Mouse (Mus musculus): ENCODE results near the gene Igsf21. TPM values are rescaled to one million over a fixed set of nuclear protein-coding genes. Genes with fewer than 3 reads are reported as not detected.

Gene Igsf21
- polyA plus RNA-seq, 1 experiment: not detected

DNA sequence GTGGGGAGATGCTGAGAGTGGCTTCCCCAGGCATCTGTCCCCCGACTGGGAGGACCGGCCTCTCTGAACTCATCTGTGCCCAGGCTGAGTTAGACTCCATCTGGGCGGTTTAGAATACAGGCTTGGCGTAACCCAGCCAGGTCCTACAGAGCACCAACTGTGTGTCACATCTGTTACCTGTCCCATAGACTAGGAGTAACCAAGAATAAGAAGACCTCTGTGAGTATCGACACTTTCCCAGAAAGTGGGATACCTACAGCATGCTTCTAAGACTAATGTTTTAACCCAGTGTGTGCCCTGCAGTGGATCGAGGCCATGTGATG, 137.0 kb downstream of the Igsf21 start:
- Histone ChIP-seq H3K4me2 (ENCODE audit: low read depth) (no peak overlapping the region), H3K4me3 (no peak overlapping the region), H3K27me3 (ENCODE audit: control insufficient read depth, insufficient read depth, insufficient read length) (no peaks in the 10 kb centered on the region), H3K36me3 (ENCODE audit: control insufficient read depth, insufficient read depth) (no peaks in the 10 kb centered on the region), H3K79me2 (ENCODE audit: control insufficient read depth, insufficient read depth) (no peaks in the 10 kb centered on the region), H3ac (ENCODE audit: control insufficient read depth, insufficient read length) (no peak overlapping the region)
- TF ChIP-seq E2F4 (IDR thresholded peaks at IDR 0.05; ENCODE audit: insufficient read depth) (no peak), MYOG (IDR thresholded peaks at IDR 0.05; ENCODE audit: control insufficient read depth in 1 of 3, insufficient read depth in 1 of 3, insufficient read length in 2 of 3, low read depth in 2 of 3) (no peak), MAX (IDR thresholded peaks at IDR 0.05; ENCODE audit: low read depth) (no peak), CEBPB (IDR thresholded peaks at IDR 0.05; ENCODE audit: insufficient read depth, poor library complexity, severe bottlenecking) (no peak), REST (IDR thresholded peaks at IDR 0.05; ENCODE audit: insufficient read depth, insufficient read length) (no peak), MYOD1 (IDR thresholded peaks at IDR 0.05; ENCODE audit: control insufficient read depth in 1 of 3, insufficient read length in 2 of 3, low read depth in 2 of 3) (no peak), USF1 (IDR thresholded peaks at IDR 0.05; ENCODE audit: low read depth) (no peak), POLR2A (IDR thresholded peaks at IDR 0.05; ENCODE audit: insufficient read length, low read depth) (no peak), SRF (IDR thresholded peaks at IDR 0.05; ENCODE audit: control insufficient read depth, insufficient read length, low read depth) (no peak), TCF3 (IDR thresholded peaks at IDR 0.05; ENCODE audit: insufficient read length, low read depth) (no peak), POLR2AphosphoS2 (IDR thresholded peaks at IDR 0.05; ENCODE audit: insufficient read length, low read depth) (no peak), TCF12 (IDR thresholded peaks at IDR 0.05; ENCODE audit: insufficient read depth, poor library complexity, severe bottlenecking) (no peak)

DNA sequence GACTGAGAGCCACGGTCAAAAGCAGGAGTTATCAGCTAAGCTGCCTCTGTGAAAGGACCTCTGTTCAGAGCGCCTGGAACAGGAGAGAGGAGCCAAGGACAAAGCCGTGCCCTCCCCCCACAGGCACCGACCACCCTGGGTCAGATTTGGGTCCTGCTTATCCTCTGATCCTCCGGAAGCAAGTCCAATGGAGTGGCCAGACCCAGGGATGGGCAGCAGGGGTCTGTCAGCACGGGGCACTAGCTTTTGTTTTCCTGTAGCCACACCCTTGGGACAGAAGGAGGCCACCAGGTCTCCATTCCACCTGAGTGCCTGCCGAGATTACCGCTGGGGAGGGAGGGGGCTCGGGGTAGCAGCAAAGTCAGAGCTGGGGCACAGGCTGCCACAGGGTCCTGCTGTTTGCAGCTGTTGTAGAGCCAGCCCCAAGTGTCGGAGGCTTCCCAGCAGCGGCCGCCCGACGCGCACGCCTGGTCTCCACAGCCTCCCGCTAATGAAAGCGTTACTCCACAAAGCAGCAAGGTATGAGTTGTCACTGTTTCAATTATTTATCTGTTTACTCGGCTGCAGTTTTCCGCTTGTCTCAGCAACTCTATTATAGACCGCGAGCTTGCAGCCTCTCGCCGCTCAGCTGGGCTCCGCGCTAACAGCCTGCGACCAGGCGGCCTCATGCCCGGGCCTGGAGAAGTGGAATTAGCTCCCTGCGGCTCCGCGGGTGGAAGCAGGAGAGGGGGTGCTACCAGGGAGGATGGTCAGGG, 137.5 kb downstream of the Igsf21 start:
- TF ChIP-seq TCF12 (IDR thresholded peaks at IDR 0.05; ENCODE audit: insufficient read depth, poor library complexity, severe bottlenecking) (no peak), E2F4 (IDR thresholded peaks at IDR 0.05; ENCODE audit: insufficient read depth) (no peak), TCF3 (IDR thresholded peaks at IDR 0.05; ENCODE audit: insufficient read length, low read depth) (no peak), MYOG (IDR thresholded peaks at IDR 0.05; ENCODE audit: control insufficient read depth in 1 of 3, insufficient read depth in 1 of 3, insufficient read length in 2 of 3, low read depth in 2 of 3) (no peak), MYOD1 (IDR thresholded peaks at IDR 0.05; ENCODE audit: control insufficient read depth in 1 of 3, insufficient read length in 2 of 3, low read depth in 2 of 3) (no peak), REST (IDR thresholded peaks at IDR 0.05; ENCODE audit: insufficient read depth, insufficient read length) (no peak), MAX (IDR thresholded peaks at IDR 0.05; ENCODE audit: low read depth) (no peak)
- Histone ChIP-seq H3K36me3 (ENCODE audit: control insufficient read depth, insufficient read depth) (no peaks in the 10 kb centered on the region), H3K27me3 (ENCODE audit: control insufficient read depth, insufficient read depth, insufficient read length) (no peaks in the 10 kb centered on the region), H3K79me2 (ENCODE audit: control insufficient read depth, insufficient read depth) (no peaks in the 10 kb centered on the region), H3K4me3 (no peak overlapping the region), H3ac (ENCODE audit: control insufficient read depth, insufficient read length) (no peak overlapping the region), H3K4me2 (ENCODE audit: low read depth) (no peak overlapping the region)

DNA sequence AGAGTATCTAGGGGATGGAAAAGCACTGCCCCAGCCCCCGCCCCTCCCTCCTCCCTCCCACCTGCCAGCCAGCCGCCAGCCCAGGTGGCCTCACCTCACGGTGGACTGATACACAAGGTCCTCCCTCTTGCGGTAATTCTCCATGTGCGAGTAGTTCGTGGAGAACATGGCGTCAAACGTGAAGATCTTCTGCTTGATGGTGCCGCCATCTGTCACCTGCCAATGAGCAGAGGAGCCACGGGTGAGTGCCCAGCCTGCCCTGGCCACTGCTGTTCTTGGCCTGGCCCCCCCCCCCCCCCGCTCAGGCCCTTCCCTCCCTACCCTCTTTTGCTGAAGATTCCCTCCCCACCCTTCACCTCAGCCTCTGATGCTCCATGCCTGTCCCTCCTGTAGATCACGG, 139.4 kb downstream of the Igsf21 start:
- no peak overlapping the region for H3K4me2 ChIP-seq (ENCODE audit: low read depth)
- TF ChIP-seq REST (IDR thresholded peaks at IDR 0.05; ENCODE audit: insufficient read depth, insufficient read length) (no peak), POLR2AphosphoS2 (IDR thresholded peaks at IDR 0.05; ENCODE audit: insufficient read length, low read depth) (no peak), MYOD1 (IDR thresholded peaks at IDR 0.05; ENCODE audit: control insufficient read depth in 1 of 3, insufficient read length in 2 of 3, low read depth in 2 of 3) (no peak), TCF3 (IDR thresholded peaks at IDR 0.05; ENCODE audit: insufficient read length, low read depth) (no peak), POLR2A (IDR thresholded peaks at IDR 0.05; ENCODE audit: insufficient read length, low read depth) (no peak), CEBPB (IDR thresholded peaks at IDR 0.05; ENCODE audit: insufficient read depth, poor library complexity, severe bottlenecking) (no peak), USF1 (IDR thresholded peaks at IDR 0.05; ENCODE audit: low read depth) (no peak), E2F4 (IDR thresholded peaks at IDR 0.05; ENCODE audit: insufficient read depth) (no peak), SRF (IDR thresholded peaks at IDR 0.05; ENCODE audit: control insufficient read depth, insufficient read length, low read depth) (no peak), MYOG (IDR thresholded peaks at IDR 0.05; ENCODE audit: control insufficient read depth in 1 of 3, insufficient read depth in 1 of 3, insufficient read length in 2 of 3, low read depth in 2 of 3) (no peak), TCF12 (IDR thresholded peaks at IDR 0.05; ENCODE audit: insufficient read depth, poor library complexity, severe bottlenecking) (no peak), MAX (IDR thresholded peaks at IDR 0.05; ENCODE audit: low read depth) (no peak)
- H3ac ChIP-seq (ENCODE audit: control insufficient read depth, insufficient read length): no peak overlapping the region
- no peaks in the 10 kb centered on the region for H3K27me3 ChIP-seq (ENCODE audit: control insufficient read depth, insufficient read depth, insufficient read length)
- H3K79me2 ChIP-seq (ENCODE audit: control insufficient read depth, insufficient read depth): no peaks in the 10 kb centered on the region
- no peak overlapping the region for H3K4me3 ChIP-seq
- no peaks in the 10 kb centered on the region for H3K36me3 ChIP-seq (ENCODE audit: control insufficient read depth, insufficient read depth)

DNA sequence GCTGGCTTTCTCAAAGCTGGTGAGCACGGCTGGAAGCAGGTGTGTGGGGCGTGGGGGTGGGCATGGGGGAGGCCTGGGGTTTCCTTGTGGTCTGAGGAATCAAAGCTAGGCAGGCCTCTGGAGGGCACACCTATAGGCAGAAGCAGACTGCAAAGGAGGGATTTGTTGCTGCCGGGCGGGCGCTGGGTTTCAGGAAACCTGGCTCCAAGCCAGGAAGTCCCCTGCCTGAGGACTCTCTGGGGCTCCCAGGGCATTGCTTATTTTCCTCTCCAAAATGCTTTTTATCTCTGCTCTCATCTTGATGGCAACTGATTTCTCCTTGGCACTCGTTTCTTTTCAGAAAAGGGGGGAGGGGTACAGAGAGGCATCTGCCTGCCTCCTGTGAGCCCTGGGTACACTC, 141.8 kb downstream of the Igsf21 start:
- TF ChIP-seq TCF3 (IDR thresholded peaks at IDR 0.05; ENCODE audit: insufficient read length, low read depth) (no peak), POLR2AphosphoS2 (IDR thresholded peaks at IDR 0.05; ENCODE audit: insufficient read length, low read depth) (no peak), REST (IDR thresholded peaks at IDR 0.05; ENCODE audit: insufficient read depth, insufficient read length) (no peak), CEBPB (IDR thresholded peaks at IDR 0.05; ENCODE audit: insufficient read depth, poor library complexity, severe bottlenecking) (no peak), E2F4 (IDR thresholded peaks at IDR 0.05; ENCODE audit: insufficient read depth) (no peak)
- no peaks in the 10 kb centered on the region for H3K79me2 ChIP-seq (ENCODE audit: control insufficient read depth, insufficient read depth)
- no peaks in the 10 kb centered on the region for H3K27me3 ChIP-seq (ENCODE audit: control insufficient read depth, insufficient read depth, insufficient read length)
- H3K4me3 ChIP-seq: no peak overlapping the region
- no peaks in the 10 kb centered on the region for H3K36me3 ChIP-seq (ENCODE audit: control insufficient read depth, insufficient read depth)
- H3ac ChIP-seq (ENCODE audit: control insufficient read depth, insufficient read length): no peak overlapping the region
- H3K4me2 ChIP-seq (ENCODE audit: low read depth): no peak overlapping the region

Measured in myocyte (in vitro differentiated cells).